Mouse (Mus musculus): ENCODE data around the gene Ankrd11.

Ankrd11 gene

DNA sequence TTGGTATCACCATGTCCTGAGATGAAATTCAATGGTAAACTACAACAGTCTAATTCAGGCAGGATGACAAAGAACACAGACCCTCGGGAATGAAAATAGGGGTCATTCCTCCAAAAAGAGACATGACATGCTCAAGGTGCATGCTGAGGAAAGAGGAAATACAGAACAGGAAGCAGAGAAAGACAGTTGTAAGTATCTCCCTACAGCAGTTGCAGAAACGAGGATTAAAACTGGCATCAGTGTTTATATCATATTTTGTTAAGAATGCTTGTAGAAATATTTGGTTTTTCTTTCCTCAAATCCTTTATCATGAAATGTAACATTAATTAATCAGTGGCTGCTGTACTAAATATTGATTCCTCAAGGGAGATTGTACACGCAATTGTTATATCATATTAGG is 75.4 kb downstream of the Ankrd11 start:
- no peak for DNase-seq (ENCODE audit: low read depth in 1 of 2, low spot score in 2 of 2)

- DNase-seq (ENCODE audit: low read depth in 1 of 2, low spot score in 2 of 2): no peak
These were observed 80.0 kb downstream of the Ankrd11 start for GRCm38 (mm10) chr8:122962046-122962445.

DNA sequence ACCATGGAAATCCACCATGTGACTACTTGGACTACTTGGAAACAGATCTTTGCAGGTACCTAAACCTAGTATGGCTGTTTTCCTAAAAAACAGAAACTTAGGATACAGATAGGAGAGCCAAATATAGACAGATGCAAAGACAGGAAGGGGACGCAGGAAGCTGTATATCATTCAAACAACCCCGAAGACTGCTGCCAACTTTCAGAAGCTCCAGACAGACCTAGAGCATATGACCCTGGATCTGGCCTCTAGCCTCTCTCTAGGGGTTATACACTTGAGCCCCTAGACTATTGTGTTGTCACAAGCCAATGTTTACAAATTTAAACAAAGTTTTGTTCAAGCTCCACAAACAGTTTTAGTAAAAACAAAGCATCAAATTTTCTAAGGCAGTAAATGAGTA is 80.6 kb downstream of the Ankrd11 start:
- no peak for DNase-seq (ENCODE audit: low read depth in 1 of 2, low spot score in 2 of 2)

- no peak for DNase-seq (ENCODE audit: low read depth in 1 of 2, low spot score in 2 of 2)
These were observed 81.1 kb downstream of the Ankrd11 start for GRCm38 (mm10) chr8:122960932-122961331.

DNA sequence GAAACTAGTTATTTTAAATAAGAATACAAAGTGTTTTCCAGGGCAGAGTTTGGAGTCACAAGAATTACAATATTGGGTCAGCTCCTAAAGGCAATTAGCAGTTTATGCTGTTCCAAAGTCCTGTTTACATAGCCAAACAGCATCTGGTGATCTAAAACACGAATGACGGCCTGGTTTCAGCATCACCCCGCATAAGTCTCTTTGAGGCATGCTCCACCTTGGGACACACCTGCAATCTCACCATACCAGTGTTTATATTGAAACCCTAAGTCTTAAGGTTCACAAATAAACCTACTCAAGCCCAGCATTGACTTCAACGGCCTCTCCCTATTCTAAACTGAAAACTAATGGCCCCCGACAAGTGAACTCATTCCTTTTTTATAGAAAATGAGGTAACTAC is 81.8 kb downstream of the Ankrd11 start:
- DNase-seq (ENCODE audit: low read depth in 1 of 2, low spot score in 2 of 2): no peak

GRCm38 (mm10) chr8:122955997-122956396 is 86.1 kb downstream of the Ankrd11 start:
- no peak for DNase-seq (ENCODE audit: low read depth in 1 of 2, low spot score in 2 of 2)

DNA sequence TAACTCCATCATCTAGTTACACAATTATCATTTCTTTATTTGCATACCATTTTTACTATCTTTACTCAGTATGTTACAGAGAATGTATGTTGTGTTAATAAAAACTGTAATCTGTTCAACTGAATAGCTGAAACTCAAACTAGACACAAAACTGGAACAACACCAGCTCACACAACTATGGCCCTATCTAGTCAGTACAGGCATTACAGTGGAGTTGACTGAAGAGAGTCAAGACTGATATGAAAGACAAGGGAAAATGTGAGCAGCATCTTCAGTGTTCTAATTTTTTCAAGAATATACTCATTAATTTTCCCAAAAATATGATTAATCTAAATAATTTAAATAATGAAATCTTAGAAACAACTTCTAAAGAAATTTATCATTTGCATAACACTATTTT is 86.9 kb downstream of the Ankrd11 start:
- no peak for DNase-seq (ENCODE audit: low read depth in 1 of 2, low spot score in 2 of 2)

DNA sequence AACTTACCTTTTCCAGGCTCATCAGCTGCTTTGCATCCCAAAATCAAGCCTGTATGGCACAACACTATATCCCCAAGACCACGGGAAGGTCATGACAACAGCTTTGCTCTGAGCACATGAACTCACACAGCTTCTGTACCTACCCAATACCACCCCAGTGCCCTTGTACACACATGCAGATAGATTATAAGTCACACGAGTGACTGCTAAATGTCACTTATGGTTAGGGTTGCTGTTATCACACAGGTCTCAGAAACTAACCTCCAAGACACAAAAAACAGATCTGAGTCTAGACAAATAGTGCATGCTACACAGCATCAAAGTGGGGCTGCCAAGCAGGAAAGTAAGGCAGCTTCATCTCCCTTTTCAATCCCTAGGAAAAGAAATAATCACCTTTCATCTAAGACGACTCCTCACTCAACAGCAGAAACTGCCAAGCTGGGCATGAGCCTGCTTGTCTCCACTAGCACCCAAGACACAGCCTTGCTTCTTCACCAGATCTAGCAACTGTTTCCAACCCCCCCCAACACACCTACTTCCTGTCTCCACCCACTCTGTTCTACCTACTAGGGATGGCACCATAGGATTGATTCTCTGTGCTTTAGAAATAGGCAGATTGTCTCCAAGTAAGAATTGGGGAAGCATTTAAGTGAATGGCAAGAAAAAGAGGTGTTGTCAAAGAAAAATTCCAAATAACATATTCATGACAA is 87.8 kb downstream of the Ankrd11 start:
- DNase-seq (ENCODE audit: low read depth in 1 of 2, low spot score in 2 of 2): no peak

DNA sequence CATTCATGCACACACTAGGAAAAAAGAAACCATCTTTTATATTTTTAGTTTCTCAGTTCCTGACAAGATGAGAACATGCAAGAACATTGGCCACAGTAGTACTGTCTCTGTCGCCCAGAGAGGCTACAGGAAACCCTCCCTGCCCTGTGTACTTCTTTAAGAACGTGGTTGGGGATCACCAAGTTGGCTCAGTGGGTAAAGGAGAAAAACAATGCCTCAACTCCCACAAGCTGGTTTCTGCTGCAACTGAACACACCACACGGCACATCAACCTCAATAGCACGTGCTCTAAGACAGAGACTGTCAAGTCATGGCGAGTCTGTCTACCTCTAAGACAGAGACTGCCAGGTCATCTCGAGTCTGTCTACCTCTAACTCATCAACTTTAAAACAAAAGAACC is 89.0 kb downstream of the Ankrd11 start:
- DNase-seq (ENCODE audit: low read depth in 1 of 2, low spot score in 2 of 2): no peak

DNA sequence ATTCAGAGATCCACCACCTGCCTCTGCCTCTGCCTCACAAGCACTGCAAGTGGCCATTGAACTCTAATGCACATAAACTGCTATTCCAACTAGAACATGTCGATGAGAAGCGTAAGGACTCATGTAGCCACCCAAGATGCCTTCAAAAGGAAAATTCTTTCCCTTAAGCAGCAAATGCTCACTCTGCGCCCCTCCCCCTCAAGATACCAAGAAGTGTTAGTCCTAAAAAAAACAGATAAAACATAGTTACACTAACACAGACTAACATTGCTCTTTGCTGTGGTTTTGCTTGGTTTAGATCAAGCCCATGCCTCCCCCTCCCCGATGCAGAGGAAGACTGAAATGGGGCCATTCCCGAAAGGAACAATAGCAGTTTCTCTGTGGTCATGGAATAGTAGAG is 90.6 kb downstream of the Ankrd11 start:
- no peak for DNase-seq (ENCODE audit: low read depth in 1 of 2, low spot score in 2 of 2)

GRCm38 (mm10) chr8:122949701-122950100 is 92.4 kb downstream of the Ankrd11 start:
- no peak for DNase-seq (ENCODE audit: low read depth in 1 of 2, low spot score in 2 of 2)

GRCm38 (mm10) chr8:122945775-122946174 is 96.3 kb downstream of the Ankrd11 start:
- DNase-seq (ENCODE audit: low read depth in 1 of 2, low spot score in 2 of 2): no peak

GRCm38 (mm10) chr8:122942803-122943713 is 99.0 kb downstream of the Ankrd11 start:
- no peak for DNase-seq (ENCODE audit: low read depth in 1 of 2, low spot score in 2 of 2)

DNA sequence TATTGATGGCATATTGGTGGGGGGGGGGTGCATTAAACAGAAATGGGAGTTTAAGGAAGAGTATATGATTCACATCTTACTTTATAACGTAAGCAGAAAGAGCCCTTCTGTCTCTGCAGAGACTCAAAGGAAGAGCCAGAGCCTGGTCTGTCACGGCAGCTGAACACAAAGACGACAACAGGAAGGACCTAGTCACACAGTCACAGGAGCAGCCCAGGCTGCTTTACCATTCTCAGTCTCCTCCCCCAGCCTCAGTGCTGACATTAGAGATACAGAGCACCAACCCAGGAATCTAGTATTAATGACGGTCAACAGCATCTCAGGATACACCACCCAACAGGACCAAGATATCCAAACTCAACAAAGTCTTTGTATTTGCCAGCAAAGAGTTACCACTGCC is 103.5 kb downstream of the Ankrd11 start:
- no peak for DNase-seq (ENCODE audit: low read depth in 1 of 2, low spot score in 2 of 2)

GRCm38 (mm10) chr8:122938170-122938569 is 103.9 kb downstream of the Ankrd11 start:
- DNase-seq (ENCODE audit: low read depth in 1 of 2, low spot score in 2 of 2): no peak

DNA sequence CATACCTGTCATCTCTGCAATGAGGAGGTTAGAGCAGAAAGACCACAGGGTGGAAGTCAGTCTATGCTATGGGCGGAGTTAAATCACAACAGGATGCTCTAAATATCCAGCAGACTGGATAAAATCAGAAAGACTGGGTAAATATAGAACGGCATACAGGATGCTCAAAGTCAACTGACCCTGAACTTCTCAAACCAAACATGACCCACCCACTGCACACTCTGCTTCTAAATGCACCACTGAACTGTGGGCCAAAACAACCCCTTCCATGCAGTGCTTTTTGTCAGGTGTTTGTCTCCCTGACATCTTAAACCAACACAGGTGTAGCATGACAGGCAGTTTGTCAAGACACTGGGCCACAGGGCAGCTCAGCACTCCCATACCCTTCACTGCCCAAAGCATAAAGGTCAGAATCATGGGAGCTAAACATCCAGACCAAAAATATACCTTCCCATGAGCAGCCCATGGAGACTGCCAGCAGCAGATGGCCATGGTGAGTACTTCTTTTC is 104.5 kb downstream of the Ankrd11 start:
- DNase-seq (ENCODE audit: low read depth in 1 of 2, low spot score in 2 of 2): no peak

DNA sequence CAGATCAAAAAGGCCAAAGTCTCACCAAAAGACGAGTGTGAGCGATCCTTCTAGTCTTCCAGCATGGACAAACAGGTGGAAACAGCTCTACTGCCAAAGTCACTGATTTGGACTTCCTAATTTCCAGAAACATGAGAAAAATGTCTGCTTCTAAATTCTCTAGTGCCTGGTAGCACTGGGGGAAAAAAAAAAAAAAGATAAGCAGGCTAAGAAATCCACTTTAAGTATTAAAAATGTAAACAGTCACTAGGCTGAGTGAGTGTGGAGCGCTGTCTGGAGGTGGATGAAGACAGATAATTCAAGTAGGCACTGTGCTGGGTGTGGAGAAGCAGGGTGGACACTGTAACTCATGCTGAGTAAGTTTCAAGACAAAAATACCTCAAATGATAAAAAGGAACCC is 106.2 kb downstream of the Ankrd11 start:
- DNase-seq (ENCODE audit: low read depth in 1 of 2, low spot score in 2 of 2): no peak

GRCm38 (mm10) chr8:122935118-122935517 is 107.0 kb downstream of the Ankrd11 start:
- no peak for DNase-seq (ENCODE audit: low read depth in 1 of 2, low spot score in 2 of 2)

DNA sequence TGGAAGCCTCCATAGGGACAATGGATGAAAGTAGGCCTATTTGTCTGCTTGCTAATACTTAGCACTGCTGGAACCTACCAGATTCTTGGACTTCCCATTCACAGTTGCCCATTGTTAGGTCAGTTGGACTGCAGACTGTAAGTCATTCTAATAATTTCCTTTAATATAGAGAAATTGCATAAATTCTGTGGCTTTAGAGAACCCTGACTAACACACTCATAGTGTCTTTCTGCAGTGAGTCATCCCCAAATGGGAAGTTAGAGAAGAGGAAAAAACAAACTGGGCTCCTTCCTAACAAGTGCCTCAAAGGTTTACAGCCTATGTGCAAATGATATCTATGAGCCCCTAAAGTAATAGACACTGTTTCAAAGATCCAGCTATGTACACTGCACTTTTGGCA is 108.1 kb downstream of the Ankrd11 start:
- DNase-seq (ENCODE audit: low read depth in 1 of 2, low spot score in 2 of 2): no peak

DNA sequence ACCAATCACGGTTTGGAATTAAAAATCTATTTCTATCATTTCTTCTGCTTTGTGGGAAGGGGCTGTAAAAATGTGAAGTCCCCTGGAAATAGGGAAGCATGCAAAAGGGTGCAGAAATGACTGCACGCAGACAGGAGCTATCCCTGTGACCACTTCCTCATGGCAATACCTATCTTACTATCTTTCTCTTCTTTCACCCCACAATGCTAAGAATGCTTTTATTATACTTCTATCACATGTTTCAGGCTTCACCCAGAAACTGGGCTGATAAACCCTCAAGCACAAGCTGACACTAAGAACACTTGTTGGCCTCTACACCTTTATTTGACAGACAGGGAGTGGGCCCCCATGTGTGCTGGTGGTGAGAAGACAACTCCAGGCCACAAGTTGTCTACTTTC is 109.5 kb downstream of the Ankrd11 start:
- DNase-seq (ENCODE audit: low read depth in 1 of 2, low spot score in 2 of 2): no peak

- no peak for DNase-seq (ENCODE audit: low read depth in 1 of 2, low spot score in 2 of 2)
These were observed 110.1 kb downstream of the Ankrd11 start for GRCm38 (mm10) chr8:122931834-122932560.

Measured in monocyte, adult 2 months (primary cell).